Mouse (Mus musculus): ENCODE data around the gene Acad9.
"Not testable (repeated sequence)": the region's sequence is repeated elsewhere in the genome, so short reads cannot be mapped to it uniquely, and the experiment has no call there.

Acad9 gene

GRCm38 (mm10) chr3:36095371-36095770, 29.6 kb downstream of the Acad9 start:
- DNase-seq (ENCODE audit: low spot score), result no peak

- DNase-seq (ENCODE audit: low spot score), result no peak
Measured at GRCm38 (mm10) chr3:36116076-36116475, 50.3 kb downstream of the Acad9 start.

- no peak for DNase-seq (ENCODE audit: low spot score)
Measured at GRCm38 (mm10) chr3:36119684-36120548, 54.1 kb downstream of the Acad9 start.

- not testable (repeated sequence) for DNase-seq (ENCODE audit: low spot score)
Measured at GRCm38 (mm10) chr3:36126176-36126575, 60.4 kb downstream of the Acad9 start.

- DNase-seq (ENCODE audit: low spot score), result no peak
Measured at GRCm38 (mm10) chr3:36136152-36136551, 70.4 kb downstream of the Acad9 start.

- DNase-seq (ENCODE audit: low spot score), result no peak
Measured at GRCm38 (mm10) chr3:36137560-36137959, 71.8 kb downstream of the Acad9 start.

- DNase-seq (ENCODE audit: low spot score), result no peak
Measured at GRCm38 (mm10) chr3:36138171-36138660, 72.4 kb downstream of the Acad9 start.

GRCm38 (mm10) chr3:36138996-36139395, 73.2 kb downstream of the Acad9 start:
- DNase-seq (ENCODE audit: low spot score), result no peak
